Mouse (Mus musculus) gastrocnemius, postnatal 10 days (tissue): ENCODE results near the gene Maff. TPM values are rescaled to one million over a fixed set of nuclear protein-coding genes. Genes with fewer than 3 reads are reported as not detected.

Source experiments
- DNase-seq: peaks from one replicate; pipeline ENCODE4 v3.0.0; 2021; ENCODE audit warnings: mixed read lengths
- microRNA-seq, 2 experiments: library from miRNA; unstranded; fragments of <30 nt; microRNA quantifications; one replicate each; pipeline ENCODE4 v1.2.0; 2021
- total RNA-seq, 2 experiments: library from RNA; stranded (reverse); gene quantifications; 2 replicates each; pipeline ENCODE4 v1.2.3; 2021

The Maff gene
- total RNA-seq, 2 experiments from 2014 or later: 2.0 to 2.6 TPM

DNA sequence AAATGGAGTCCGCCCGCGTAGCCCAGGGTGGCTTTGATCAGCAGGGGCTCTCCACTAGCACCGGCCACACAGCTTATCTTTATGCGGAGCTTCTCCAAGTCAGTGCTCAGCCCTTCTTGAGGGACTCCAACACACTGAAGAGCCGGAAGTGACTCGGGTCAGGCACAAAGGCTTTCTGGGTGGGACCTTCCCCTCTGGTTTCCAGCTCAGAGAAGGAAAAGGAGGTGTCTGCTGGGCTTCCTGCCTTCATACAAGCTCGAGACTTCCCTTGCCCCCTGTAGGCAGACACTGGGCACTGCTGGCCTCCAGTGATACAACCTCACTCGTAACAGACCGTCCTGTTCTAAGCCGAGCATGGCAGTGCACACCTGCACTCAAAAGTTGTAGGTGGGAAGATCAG is 50.3 kb downstream of the Maff start:
- no peak for DNase-seq

DNA sequence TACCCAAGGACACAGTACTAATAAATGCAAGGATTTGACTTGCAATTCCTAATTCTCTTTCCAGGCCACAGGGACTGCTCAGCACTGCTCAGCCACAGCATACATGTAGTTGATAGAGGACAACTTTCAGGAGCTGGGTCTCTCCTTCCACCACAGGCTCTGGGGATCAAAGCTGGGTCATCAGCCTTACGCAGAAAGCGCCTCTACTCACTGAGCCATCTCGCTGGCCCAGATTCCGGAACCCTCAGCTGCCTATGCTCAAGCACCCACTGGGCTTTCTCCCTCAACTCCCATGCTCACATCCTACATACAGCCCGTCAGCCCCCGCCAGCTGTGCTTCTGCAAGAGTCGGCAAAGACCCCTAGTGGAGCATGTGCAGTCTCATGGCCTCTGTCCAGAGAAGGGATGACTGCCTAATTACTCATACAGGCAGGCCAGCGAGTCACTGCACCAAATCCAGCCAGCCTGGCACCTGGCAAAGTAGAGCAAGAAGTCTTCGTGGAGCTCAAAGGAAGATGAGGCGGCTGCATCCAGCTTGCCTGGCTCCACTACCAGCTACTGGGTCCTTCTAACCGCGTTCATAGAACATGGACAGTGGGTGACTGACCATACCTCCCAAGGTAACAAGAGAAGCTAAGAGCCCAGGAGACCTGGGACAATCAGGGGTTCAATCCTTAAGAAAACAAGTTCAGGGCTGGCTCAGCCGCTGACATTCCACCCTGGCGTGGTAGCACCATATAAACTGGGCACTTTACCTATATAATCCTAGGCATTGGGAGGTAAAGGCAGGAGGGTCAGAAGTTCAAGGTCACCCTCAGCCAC is 53.0 kb downstream of the Maff start:
- no peak for DNase-seq

DNA sequence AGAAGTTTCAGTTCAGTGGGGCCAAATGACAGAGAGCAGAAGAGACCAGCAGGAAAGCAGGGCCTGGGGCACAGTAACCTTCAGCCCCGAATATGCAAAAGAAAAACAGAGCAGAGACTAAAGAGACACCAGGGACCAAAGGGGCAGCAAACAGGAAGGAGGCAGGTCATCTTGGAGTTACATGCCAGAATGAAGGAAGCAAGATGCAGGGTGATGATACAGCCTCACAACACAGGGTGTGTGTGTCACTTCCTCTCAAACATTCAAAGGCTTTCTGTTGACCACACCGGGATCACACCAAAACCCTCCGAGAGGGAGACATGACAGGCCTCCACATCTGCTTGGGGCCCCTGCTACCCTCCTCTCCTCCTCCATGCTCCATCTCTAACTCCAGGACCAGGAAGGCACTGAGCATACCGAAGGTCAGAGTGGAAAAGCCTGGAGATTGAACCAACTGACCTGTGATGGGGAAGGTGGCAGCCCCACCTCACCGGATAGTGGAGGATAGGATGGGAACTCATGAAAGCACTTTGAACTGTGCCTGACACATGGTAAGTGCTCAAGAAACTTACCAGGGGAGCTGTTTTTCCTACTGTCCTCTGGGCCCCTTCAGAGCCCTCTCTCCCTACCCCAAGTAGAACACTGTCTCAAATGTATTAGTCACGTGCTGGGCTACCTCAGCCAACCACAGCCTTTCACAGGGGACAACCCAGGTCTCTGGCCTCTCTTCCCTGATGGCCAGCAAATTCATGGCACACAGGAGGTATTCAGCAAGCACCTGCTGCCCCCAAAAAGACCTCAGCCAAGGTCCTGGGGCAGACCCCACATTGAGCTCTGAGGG is 53.9 kb downstream of the Maff start:
- DNase-seq: no peak

- no peak for DNase-seq
These were observed 54.5 kb downstream of the Maff start for GRCm38 (mm10) chr15:79400975-79401365.

DNA sequence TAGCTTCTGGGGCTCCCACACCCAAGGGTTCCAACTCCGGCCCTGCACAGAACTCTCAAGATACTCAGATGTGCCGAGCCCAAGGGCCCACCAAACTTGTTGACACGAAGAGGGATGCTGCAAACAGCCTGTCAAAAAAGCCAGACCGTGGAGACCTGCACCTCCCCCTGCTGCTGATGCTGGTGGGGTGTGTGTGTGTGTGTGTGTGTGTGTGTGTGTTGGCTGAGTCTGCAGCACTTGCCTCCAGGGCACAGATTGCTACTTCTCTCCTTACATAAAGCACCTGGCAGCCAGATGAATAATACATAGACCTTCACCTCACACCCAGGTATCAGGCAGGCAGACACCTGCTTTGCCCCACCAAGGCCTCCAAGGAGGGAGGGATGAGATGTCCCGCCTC is 55.8 kb downstream of the Maff start:
- no peak for DNase-seq

GRCm38 (mm10) chr15:79402836-79403762 is 56.7 kb downstream of the Maff start, which contains the start of gene Tmem184b:
Gene Tmem184b (minus strand): TSS chr15:79403569.
- peak; percentile 90 for DNase-seq

- no peak for DNase-seq
These were observed 57.4 kb downstream of the Maff start for GRCm38 (mm10) chr15:79403763-79404210.

DNA sequence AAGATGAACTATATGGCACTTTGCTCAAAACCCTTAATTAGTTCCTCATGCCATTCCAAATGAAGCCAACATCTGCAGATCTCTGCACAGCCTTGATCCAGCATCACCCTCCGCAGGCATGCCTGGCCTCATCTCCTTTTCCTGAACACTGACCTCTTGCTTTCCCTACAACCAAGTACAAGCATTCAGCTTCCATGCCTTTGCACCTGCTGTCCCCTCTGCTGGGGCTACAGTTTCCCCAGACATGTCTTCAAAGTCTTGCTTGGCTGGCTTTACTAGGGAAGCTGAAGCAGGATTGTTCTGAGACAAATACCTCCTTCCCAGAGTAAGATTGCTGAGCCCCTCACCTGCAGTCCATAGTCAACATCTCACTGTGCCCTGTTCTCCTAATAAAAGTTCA is 57.9 kb downstream of the Maff start:
- no peak for DNase-seq

GRCm38 (mm10) chr15:79406564-79406963 is 60.1 kb downstream of the Maff start:
- DNase-seq: no peak

Small RNA genes lying within 50 kb of the gene (microRNA-seq; reads per million reads assigned to microRNA genes)
- 0.64 to 0.75 reads per million in 2 experiments for gene Mir1943

Other genes with a start within 250 kb of the Maff start
- gene Micall1, start 237.7 kb upstream of the Maff start, total RNA-seq: 10 to 100 TPM; 17.4 to 20.4 TPM
- gene Polr2f, start 205.6 kb upstream of the Maff start, total RNA-seq: 10 to 100 TPM; 73.5 to 80.9 TPM
- 1 to 10 TPM in 1 of 2 experiments, under 1 TPM in 1; 0.54 to 1.1 TPM for gene 1700088E04Rik, start 205.4 kb upstream of the Maff start, total RNA-seq
- 1 to 10 TPM; 7.6 to 8.1 TPM for gene Sox10, start 181.4 kb upstream of the Maff start, total RNA-seq
- gene Pick1, start 117.4 kb upstream of the Maff start, total RNA-seq: 10 to 100 TPM; 21.4 to 24.8 TPM
- gene Gm49486, start 117.2 kb upstream of the Maff start, total RNA-seq: under 1 TPM; 0.45 to 0.54 TPM
- gene Slc16a8, start 91.9 kb upstream of the Maff start, total RNA-seq: under 1 TPM in 1 of 2 experiments, not detected in 1; 0.14 TPM
- gene Baiap2l2, start 61.1 kb upstream of the Maff start, total RNA-seq: 1 to 10 TPM; 3.1 to 3.6 TPM
- 1 to 10 TPM; 9.2 to 9.8 TPM for gene Pla2g6, start 18.2 kb upstream of the Maff start, total RNA-seq
- 10 to 100 TPM; 42.0 to 47.5 TPM for gene Tmem184b, start 56.9 kb downstream of the Maff start, total RNA-seq
- 10 to 100 TPM; 55.5 to 60.8 TPM for gene Csnk1e, start 108.9 kb downstream of the Maff start, total RNA-seq
- under 1 TPM; 0.26 to 0.27 TPM for gene Kcnj4, start 158.6 kb downstream of the Maff start, total RNA-seq
- 10 to 100 TPM; 29.9 to 38.0 TPM for gene Kdelr3, start 169.8 kb downstream of the Maff start, total RNA-seq
- 100 to 1,000 TPM in 1 of 2 experiments, 10 to 100 TPM in 1; 94.8 to 163 TPM for gene Ddx17, start 200.1 kb downstream of the Maff start, total RNA-seq